Mouse (Mus musculus): ENCODE results near the gene Rhov.
A peak's percentile ranks its signal among the peaks of the same experiment; 100 is the strongest.

The Rhov gene

GRCm38 (mm10) chr2:119292281-119292680 is 21.2 kb upstream of the Rhov start:
- DNase-seq (ENCODE audit: low spot score) = no peak

GRCm38 (mm10) chr2:119289014-119289416 is 17.9 kb upstream of the Rhov start:
- DNase-seq (ENCODE audit: low spot score) = no peak

GRCm38 (mm10) chr2:119288270-119288882 is 17.3 kb upstream of the Rhov start, which contains the start of gene Vps18:
Vps18 (plus strand) TSS chr2:119288740.
- DNase-seq (ENCODE audit: low spot score) = peak; percentile 96

- no peak for DNase-seq (ENCODE audit: low spot score)
Measured at GRCm38 (mm10) chr2:119287372-119287771, 16.3 kb upstream of the Rhov start.

- no peak for DNase-seq (ENCODE audit: low spot score)
Measured at GRCm38 (mm10) chr2:119281899-119282565, 11.0 kb upstream of the Rhov start.

GRCm38 (mm10) chr2:119277810-119278209 is 6.7 kb upstream of the Rhov start:
- DNase-seq (ENCODE audit: low spot score) = no peak

- DNase-seq (ENCODE audit: low spot score) = no peak
Measured at GRCm38 (mm10) chr2:119276926-119277325, 5.9 kb upstream of the Rhov start.

GRCm38 (mm10) chr2:119274126-119274525 is 3.1 kb upstream of the Rhov start:
- DNase-seq (ENCODE audit: low spot score) = no peak

- DNase-seq (ENCODE audit: low spot score) = no peak
Measured at GRCm38 (mm10) chr2:119270286-119270642, 808 bp downstream of the Rhov start.

GRCm38 (mm10) chr2:119263813-119264212 is 7.3 kb downstream of the Rhov start:
- no peak for DNase-seq (ENCODE audit: low spot score)

GRCm38 (mm10) chr2:119262978-119263377 is 8.1 kb downstream of the Rhov start:
- peak; percentile 70 for DNase-seq (ENCODE audit: low spot score)

GRCm38 (mm10) chr2:119261326-119261725 is 9.7 kb downstream of the Rhov start:
- DNase-seq (ENCODE audit: low spot score) = no peak

- DNase-seq (ENCODE audit: low spot score) = no peak
Measured at GRCm38 (mm10) chr2:119260518-119260917, 10.6 kb downstream of the Rhov start.

- no peak for DNase-seq (ENCODE audit: low spot score)
Measured at GRCm38 (mm10) chr2:119254976-119255375, 16.1 kb downstream of the Rhov start.

- peak; percentile 81 for DNase-seq (ENCODE audit: low spot score)
Measured at GRCm38 (mm10) chr2:119250826-119251478, 20.1 kb downstream of the Rhov start.

GRCm38 (mm10) chr2:119250377-119250776 is 20.7 kb downstream of the Rhov start:
- DNase-seq (ENCODE audit: low spot score) = no peak

- no peak for DNase-seq (ENCODE audit: low spot score)
Measured at GRCm38 (mm10) chr2:119249592-119250061, 21.4 kb downstream of the Rhov start.

GRCm38 (mm10) chr2:119247904-119248303 is 23.2 kb downstream of the Rhov start:
- DNase-seq (ENCODE audit: low spot score) = no peak

- no peak for DNase-seq (ENCODE audit: low spot score)
Measured at GRCm38 (mm10) chr2:119245246-119245645, 25.8 kb downstream of the Rhov start.

- no peak for DNase-seq (ENCODE audit: low spot score)
Measured at GRCm38 (mm10) chr2:119242548-119242947, 28.5 kb downstream of the Rhov start.

GRCm38 (mm10) chr2:119240819-119241186 is 30.3 kb downstream of the Rhov start:
- DNase-seq (ENCODE audit: low spot score) = no peak

GRCm38 (mm10) chr2:119240075-119240818 is 30.8 kb downstream of the Rhov start:
- DNase-seq (ENCODE audit: low spot score) = no peak

GRCm38 (mm10) chr2:119238671-119239070 is 32.4 kb downstream of the Rhov start:
- no peak for DNase-seq (ENCODE audit: low spot score)

Data from ovary, postnatal 36 days (tissue).